ENCODE assay signal across 8 mouse cellular contexts in genomic region chr3:27584607-27585605, GRCm38 (mm10).
A peak's percentile ranks its signal among the peaks of the same experiment; 100 is the strongest.
DNase-seq lines count a peak whose midpoint lies in the region; ATAC-seq and TF ChIP-seq lines count a peak whose summit lies in the region.

No protein-coding gene starts in this region.

- 62% methylated on average over 11 of the region's 11 CpGs for WGBS in forebrain, embryonic 10.5 days
- 65% methylated on average over 11 of the region's 11 CpGs for WGBS in forebrain, embryonic 12.5 days
- 13% methylated on average over 11 of the region's 11 CpGs for WGBS in heart, embryonic 13.5 days
- 19% methylated on average over 11 of the region's 11 CpGs for WGBS in lung, postnatal 0 days

- H3K4me2 ChIP-seq in forebrain, embryonic 12.5 days, result no peak overlapping the region
- H3K4me2 ChIP-seq in heart, embryonic 13.5 days, result peak overlapping the region; percentile 36
- H3K4me2 ChIP-seq in lung, postnatal 0 days (replicated peaks; ENCODE audit: low read depth, low read length), result no peak overlapping the region

- H3K4me1 ChIP-seq in forebrain, embryonic 10.5 days, result peaks cover 54% of the 10 kb centered on the region
- peaks cover 15% of the 10 kb centered on the region for H3K4me1 ChIP-seq in forebrain, embryonic 12.5 days
- H3K4me1 ChIP-seq in heart, embryonic 13.5 days, result peaks cover 73% of the 10 kb centered on the region
- peaks cover 11% of the 10 kb centered on the region for H3K4me1 ChIP-seq in lung, postnatal 0 days (ENCODE audit: insufficient read depth, low read depth, low read length)

- no peak overlapping the region for H3K4me3 ChIP-seq in forebrain, embryonic 10.5 days
- H3K4me3 ChIP-seq in forebrain, embryonic 12.5 days (replicated peaks), result no peak overlapping the region
- H3K4me3 ChIP-seq in heart, embryonic 13.5 days, result no peak overlapping the region
- no peak overlapping the region for H3K4me3 ChIP-seq in lung, postnatal 0 days (ENCODE audit: low read depth, low read length)

- H3K9me3 ChIP-seq in forebrain, embryonic 10.5 days, result no peaks in the 10 kb centered on the region
- H3K9me3 ChIP-seq in forebrain, embryonic 12.5 days, result no peaks in the 10 kb centered on the region
- no peaks in the 10 kb centered on the region for H3K9me3 ChIP-seq in heart, embryonic 13.5 days
- H3K9me3 ChIP-seq in lung, postnatal 0 days (ENCODE audit: low read length), result no peaks in the 10 kb centered on the region

- no peak for ATAC-seq in forebrain, embryonic 12.5 days (ENCODE audit: low FRiP score)
- no peak for ATAC-seq in heart, embryonic 13.5 days (ENCODE audit: extremely low read depth, insufficient number of reproducible peaks, low FRiP score, low TSS enrichment)
- ATAC-seq in lung, postnatal 0 days, result peak; percentile 88

- 0 out of 2 replicates have a peak, but pooled peaks have one; percentile 12 for TF ChIP-seq EP300 in lung, postnatal 0 days (IDR thresholded peaks at IDR 0.05)

- no peak overlapping the region; the same call in 1 of the 2 replicates for H3K9ac ChIP-seq in forebrain, embryonic 12.5 days
- peak overlapping the region; percentile 59 for H3K9ac ChIP-seq in heart, embryonic 13.5 days
- H3K9ac ChIP-seq in lung, postnatal 0 days (replicated peaks; ENCODE audit: low read depth), result no peak overlapping the region

- H3K27me3 ChIP-seq in forebrain, embryonic 10.5 days (ENCODE audit: poor library complexity, severe bottlenecking), result no peaks in the 10 kb centered on the region
- H3K27me3 ChIP-seq in forebrain, embryonic 12.5 days, result no peaks in the 10 kb centered on the region
- H3K27me3 ChIP-seq in heart, embryonic 13.5 days (replicated peaks), result no peaks in the 10 kb centered on the region
- no peaks in the 10 kb centered on the region for H3K27me3 ChIP-seq in lung, postnatal 0 days (replicated peaks; ENCODE audit: insufficient read depth, low read length)

- peak; percentile 20; the same call in 1 of the 2 replicates for TF ChIP-seq CTCF in lung, postnatal 0 days (IDR thresholded peaks at IDR 0.05)

- peak overlapping the region; percentile 64 for H3K27ac ChIP-seq in forebrain, embryonic 10.5 days
- no peak overlapping the region for H3K27ac ChIP-seq in forebrain, embryonic 12.5 days
- peak overlapping the region; percentile 84 for H3K27ac ChIP-seq in heart, embryonic 13.5 days (replicated peaks)
- H3K27ac ChIP-seq in lung, postnatal 0 days (ENCODE audit: low read length), result peak overlapping the region; percentile 39

- no peaks in the 10 kb centered on the region for H3K36me3 ChIP-seq in forebrain, embryonic 10.5 days (replicated peaks)
- H3K36me3 ChIP-seq in forebrain, embryonic 12.5 days (replicated peaks), result no peaks in the 10 kb centered on the region
- H3K36me3 ChIP-seq in heart, embryonic 13.5 days, result peaks cover 11% of the 10 kb centered on the region; the same call in 1 of the 2 replicates
- H3K36me3 ChIP-seq in lung, postnatal 0 days (ENCODE audit: insufficient read depth, low read length), result no peaks in the 10 kb centered on the region

- DNase-seq in forebrain, embryonic 10.5 days (ENCODE audit: extremely low spot score, low spot score), result no peak
- DNase-seq in ZHBTc4 (ENCODE audit: low read depth, low spot score), result peak; percentile 19
- peak; percentile 71 for DNase-seq in lung, postnatal 0 days (ENCODE audit: low spot score)
- no peak for DNase-seq in ovary, adult 18-20 months (ENCODE audit: low spot score)
- DNase-seq in embryo, embryonic 9.5 days (ENCODE audit: extremely low spot score), result no peak
- no peak for DNase-seq in right cerebral cortex, postnatal 14 days

Comparison
In these comparisons a context has a peak if more than half of its experiments do, and no peak if none do; other contexts are left out.
1. DNase-seq: peak in ZHBTc4 (single experiment) and lung, postnatal 0 days (single experiment); none in forebrain, embryonic 10.5 days (single experiment), ovary, adult 18-20 months (single experiment), embryo, embryonic 9.5 days (single experiment) and right cerebral cortex, postnatal 14 days (single experiment).